Mouse (Mus musculus) CH12.LX (cell line): ENCODE data around the gene Egln1.

Experiments
- CTCF ChIP-seq, 2 experiments: IDR thresholded peaks in 1 of 2; conservative IDR thresholded peaks in 1 of 2; 2 replicates each; pipeline ENCODE4 v1.5.1; 2011 to 2012; ENCODE audit warnings: low read depth in 2 of 2, low read length in 2 of 2, improper control_type of control experiment in 1 of 2, inconsistent platforms in 1 of 2, mild to moderate bottlenecking in 1 of 2, moderate library complexity in 1 of 2
- ETS1 ChIP-seq: conservative IDR thresholded peaks from 2 replicates; pipeline ENCODE4 v1.6.1; 2012; ENCODE audit warnings: low read depth, mild to moderate bottlenecking, inconsistent platforms, low read length, improper control_type of control experiment, moderate library complexity
- MAX ChIP-seq: IDR thresholded peaks from 2 replicates; pipeline ENCODE4 v1.6.1; 2011; ENCODE audit warnings: low read length, improper control_type of control experiment
- MAZ ChIP-seq: IDR thresholded peaks from 2 replicates; pipeline ENCODE4 v1.6.1; 2012; ENCODE audit warnings: low read depth, mild to moderate bottlenecking, inconsistent platforms, low read length, improper control_type of control experiment, moderate library complexity
- NRF1 ChIP-seq: IDR thresholded peaks from 2 replicates; pipeline ENCODE4 v1.6.1; 2014; ENCODE audit warnings: low read depth, mild to moderate bottlenecking, inconsistent platforms, low read length, improper control_type of control experiment, moderate library complexity
- POLR2A ChIP-seq: IDR thresholded peaks from 2 replicates; pipeline ENCODE4 v1.6.1; 2011; ENCODE audit warnings: low read depth, mild to moderate bottlenecking, improper control_type of control experiment, low read length
- RCOR1 ChIP-seq: conservative IDR thresholded peaks from 2 replicates; pipeline ENCODE4 v1.6.1; 2012; ENCODE audit warnings: low read depth, mild to moderate bottlenecking, inconsistent platforms, low read length, improper control_type of control experiment
- SIN3A ChIP-seq: IDR thresholded peaks from 2 replicates; pipeline ENCODE4 v1.6.1; 2012; ENCODE audit warnings: low read length, improper control_type of control experiment, inconsistent platforms
- ZKSCAN1 ChIP-seq: IDR thresholded peaks from 2 replicates; pipeline ENCODE4 v1.6.1; 2012; ENCODE audit warnings: low read depth, inconsistent platforms, low read length, improper control_type of control experiment, borderline replicate concordance

- no peak for TF ChIP-seq CTCF (conservative IDR thresholded peaks at IDR 0.05 in 1 of 2, IDR thresholded peaks at IDR 0.05 in 1 of 2; ENCODE audit: low read depth in 2 of 2, low read length in 2 of 2)
- TF ChIP-seq MAX: no peak
- no peak for TF ChIP-seq ETS1
- no peak for TF ChIP-seq MAZ
- TF ChIP-seq ZKSCAN1: no peak
- TF ChIP-seq POLR2A: no peak
- no peak for TF ChIP-seq RCOR1
- no peak for TF ChIP-seq NRF1
- peak; percentile 67 for TF ChIP-seq SIN3A
Measured at GRCm38 (mm10) chr8:124947865-124948732, 1.0 kb downstream of the Egln1 start.
